In the genomic region with DNA sequence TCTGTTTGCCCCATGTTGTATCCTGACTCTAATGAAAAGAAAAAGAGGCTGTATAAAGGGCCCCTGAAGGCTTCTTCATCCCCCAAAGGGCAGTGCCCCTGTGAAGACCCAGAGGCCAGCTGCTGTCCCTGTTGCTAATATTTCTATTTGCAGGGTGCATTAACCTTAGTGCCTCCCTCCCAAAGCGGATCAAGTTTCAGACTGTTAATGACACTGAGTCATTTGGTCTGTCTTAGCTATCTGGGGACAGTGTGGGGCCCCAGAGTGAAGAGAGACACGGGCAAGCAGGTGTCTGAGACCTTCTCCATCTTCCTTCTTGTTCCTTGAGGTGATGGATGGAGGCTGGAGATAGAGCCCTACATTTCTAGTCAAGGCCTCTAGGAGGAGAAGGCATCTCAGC, we compare ENCODE assay signal across 15 mouse cellular contexts. TPM values are rescaled to one million over a fixed set of nuclear protein-coding genes. Genes with fewer than 3 reads are reported as not detected.
DNase-seq lines count a peak whose midpoint lies in the region; ATAC-seq and TF ChIP-seq lines count a peak whose summit lies in the region.
"Had no signal": no experiment of that assay in that cellular context is flagged by ENCODE, and none has a peak within 500 bp of the region (broad histone marks: within the 10 kb centered on the region; RNA-seq: fewer than 3 reads in every experiment).

No protein-coding gene starts in this region.

- peak overlapping the region; percentile 76 for H3K27ac ChIP-seq in heart, embryonic 12.5 days (ENCODE audit: poor library complexity, severe bottlenecking)
- H3K27ac ChIP-seq in layer of hippocampus, adult 2 months, result peak overlapping the region; percentile 91
- peak overlapping the region; percentile 72; the same call in 1 of the 2 replicates for H3K27ac ChIP-seq in limb, embryonic 15.5 days
- H3K27ac ChIP-seq: hindbrain, embryonic 15.5 days had no signal

- peak; percentile 10; the same call in 1 of the 2 replicates for ATAC-seq in heart, embryonic 12.5 days (ENCODE audit: insufficient number of reproducible peaks, low FRiP score)
- ATAC-seq in limb, embryonic 15.5 days (ENCODE audit: insufficient number of reproducible peaks, low FRiP score, low TSS enrichment, low read depth), result no peak

- H3K36me3 ChIP-seq in heart, embryonic 12.5 days, result no peaks in the 10 kb centered on the region
- H3K36me3 ChIP-seq in limb, embryonic 15.5 days, result no peaks in the 10 kb centered on the region
- H3K36me3 ChIP-seq: hindbrain, embryonic 15.5 days had no signal

- peaks cover 39% of the 10 kb centered on the region for H3K4me1 ChIP-seq in heart, embryonic 12.5 days (replicated peaks)
- H3K4me1 ChIP-seq in limb, embryonic 15.5 days, result peaks cover 40% of the 10 kb centered on the region

- 30% methylated on average over 2 of the region's 2 CpGs for WGBS in heart, embryonic 12.5 days
- WGBS in limb, embryonic 15.5 days, result 31% methylated on average over 2 of the region's 2 CpGs

- TF ChIP-seq CTCF in layer of hippocampus, adult 2 months (conservative IDR thresholded peaks at IDR 0.05), result peak; percentile 38

- no peak overlapping the region for H3K9ac ChIP-seq in heart, embryonic 12.5 days
- no peak overlapping the region for H3K9ac ChIP-seq in limb, embryonic 15.5 days
- H3K9ac ChIP-seq: hindbrain, embryonic 15.5 days had no signal

- H3K4me2 ChIP-seq in heart, embryonic 12.5 days, result peak overlapping the region; percentile 25; the same call in 1 of the 2 replicates
- no peak overlapping the region for H3K4me2 ChIP-seq in limb, embryonic 15.5 days
- H3K4me2 ChIP-seq: hindbrain, embryonic 15.5 days had no signal

- intact Hi-C loops in heart, postnatal 14 days (cut with DNase I), result no loop called here

- H3K9me3 ChIP-seq in heart, embryonic 12.5 days (replicated peaks), result no peaks in the 10 kb centered on the region
- no peaks in the 10 kb centered on the region for H3K9me3 ChIP-seq in limb, embryonic 15.5 days
- H3K9me3 ChIP-seq: hindbrain, embryonic 15.5 days had no signal

- DNase-seq in cerebellum, adult 11-12 months, result peak; percentile 15
- no peak for DNase-seq in cerebellum, adult 9-11 months
- no peak for DNase-seq in heart, postnatal 14 days
- DNase-seq in layer of hippocampus, adult 2 months (ENCODE audit: low spot score in 2 of 2), result no peak
- no peak for DNase-seq in layer of hippocampus, adult 8-10 months (ENCODE audit: low spot score in 2 of 2)
- DNase-seq in lung, postnatal 36 days, result no peak
- DNase-seq: adrenal gland, adult 8-10 months; kidney, postnatal 10 days; lung, adult 2 months had no signal

- H3K4me3 ChIP-seq in heart, embryonic 12.5 days, result no peak overlapping the region
- no peak overlapping the region for H3K4me3 ChIP-seq in layer of hippocampus, adult 2 months
- H3K4me3 ChIP-seq in limb, embryonic 15.5 days, result no peak overlapping the region
- H3K4me3 ChIP-seq: hindbrain, embryonic 15.5 days had no signal

- peaks cover 11% of the 10 kb centered on the region; the same call in 1 of the 2 replicates for H3K27me3 ChIP-seq in heart, embryonic 12.5 days (replicated peaks)
- no peaks in the 10 kb centered on the region for H3K27me3 ChIP-seq in limb, embryonic 15.5 days
- H3K27me3 ChIP-seq: hindbrain, embryonic 15.5 days had no signal

RNA-seq across cellular contexts. Expression of gene Mybph, which starts 1.9 kb away (rescaled TPM):
- 0.39 and 0.54 TPM in 2 replicates for polyA plus RNA-seq in heart, embryonic 12.5 days (2016; fragmentation: Nextera tagmentation; extraction: Ambion mirVana)
- not detected for total RNA-seq in heart, postnatal 14 days (2021)
- not detected for total RNA-seq in layer of hippocampus, adult 2 months (2021)
- under 1 TPM in 1 of 4 experiments, not detected in 3; 0.28 TPM for total RNA-seq in layer of hippocampus, adult 8-10 months (2022)
- 55.8 and 102 TPM in 2 replicates for polyA plus RNA-seq in limb, embryonic 15.5 days (2015; fragmentation: Nextera tagmentation; extraction: Ambion mirVana)
- total RNA-seq: ES-E14; heart, adult 18-20 months had no signal

RNA-seq across cellular contexts. Expression of gene Chil1, which starts 13.1 kb away (rescaled TPM):
- polyA plus RNA-seq in heart, embryonic 12.5 days (2016; fragmentation: Nextera tagmentation; extraction: Ambion mirVana), result 1.2 and 1.3 TPM in 2 replicates
- under 1 TPM; 0.62 to 0.71 TPM for total RNA-seq in heart, postnatal 14 days (2021)
- 10 to 100 TPM; 11.1 to 12.4 TPM for total RNA-seq in layer of hippocampus, adult 2 months (2021)
- total RNA-seq in layer of hippocampus, adult 8-10 months (2022), result 10 to 100 TPM; 14.8 to 44.4 (median 27.1) TPM
- polyA plus RNA-seq in limb, embryonic 15.5 days (2015; fragmentation: Nextera tagmentation; extraction: Ambion mirVana), result 9.8 and 13.6 TPM in 2 replicates

RNA-seq across cellular contexts. Expression of gene Adora1, which starts 40.1 kb away (rescaled TPM):
- polyA plus RNA-seq in heart, embryonic 12.5 days (2016; fragmentation: Nextera tagmentation; extraction: Ambion mirVana), result 7.3 and 9.3 TPM in 2 replicates
- total RNA-seq in heart, postnatal 14 days (2021), result 10 to 100 TPM; 20.3 to 23.0 TPM
- total RNA-seq in layer of hippocampus, adult 2 months (2021), result 100 to 1,000 TPM; 202 to 221 TPM
- 100 to 1,000 TPM; 190 to 216 (median 202) TPM for total RNA-seq in layer of hippocampus, adult 8-10 months (2022)
- polyA plus RNA-seq in limb, embryonic 15.5 days (2015; fragmentation: Nextera tagmentation; extraction: Ambion mirVana), result 1.8 and 2.0 TPM in 2 replicates
- total RNA-seq: megakaryocyte, adult 5-6 weeks had no signal

Comparison
In these comparisons a context has a peak if more than half of its experiments do, and no peak if none do; other contexts are left out.
1. RNA of gene Chil1, which starts 13.1 kb away (total RNA-seq): 14.8 to 44.4 TPM in layer of hippocampus, adult 8-10 months and 11.1 to 12.4 TPM in layer of hippocampus, adult 2 months; 0.62 to 0.71 TPM in heart, postnatal 14 days; every median in the first group is over 4 times any median in the second.
2. RNA of gene Adora1, which starts 40.1 kb away (total RNA-seq): 202 to 221 TPM in layer of hippocampus, adult 2 months and 190 to 216 TPM in layer of hippocampus, adult 8-10 months; 20.3 to 23.0 TPM in heart, postnatal 14 days; every median in the first group is over 4 times any median in the second.
3. Peak in every context shown above with its lines, with median percentiles within 50 percentile points of each other: H3K27ac ChIP-seq.